Mouse (Mus musculus) CH12.LX (cell line): ENCODE measurements around the gene Mrps16.

Experiments used
- CTCF ChIP-seq, 2 experiments: IDR thresholded peaks in 1 of 2; conservative IDR thresholded peaks in 1 of 2; 2 replicates each; pipeline ENCODE4 v1.5.1; 2011 to 2012; ENCODE audit warnings: low read depth in 2 of 2, low read length in 2 of 2, improper control_type of control experiment in 1 of 2, inconsistent platforms in 1 of 2, mild to moderate bottlenecking in 1 of 2, moderate library complexity in 1 of 2
- E2F4 ChIP-seq: IDR thresholded peaks from 2 replicates; pipeline ENCODE4 v1.6.1; 2011; ENCODE audit warnings: low read depth, low read length, improper control_type of control experiment; ENCODE audit not compliant: insufficient replicate concordance
- KAT2A ChIP-seq: IDR thresholded peaks from 2 replicates; pipeline ENCODE4 v1.6.1; 2012; ENCODE audit warnings: low read length, improper control_type of control experiment, inconsistent platforms; ENCODE audit not compliant: insufficient replicate concordance
- POLR2A ChIP-seq: IDR thresholded peaks from 2 replicates; pipeline ENCODE4 v1.6.1; 2011; ENCODE audit warnings: low read depth, mild to moderate bottlenecking, improper control_type of control experiment, low read length
- POLR2AphosphoS2 ChIP-seq: IDR thresholded peaks from 2 replicates; pipeline ENCODE4 v1.6.1; 2011; ENCODE audit warnings: low read depth, low read length, improper control_type of control experiment
- ZMIZ1 ChIP-seq: IDR thresholded peaks from 2 replicates; pipeline ENCODE4 v1.6.1; 2012; ENCODE audit warnings: low read depth, mild to moderate bottlenecking, inconsistent platforms, low read length, improper control_type of control experiment

- no peak for TF ChIP-seq ZMIZ1
- no peak for TF ChIP-seq CTCF (conservative IDR thresholded peaks at IDR 0.05 in 1 of 2, IDR thresholded peaks at IDR 0.05 in 1 of 2; ENCODE audit: low read depth in 2 of 2, low read length in 2 of 2)
- no peak for TF ChIP-seq POLR2A
- TF ChIP-seq POLR2AphosphoS2 = no peak
- TF ChIP-seq KAT2A = no peak
- TF ChIP-seq E2F4 = no peak
These were observed 47.5 kb downstream of the Mrps16 start for GRCm38 (mm10) chr14:20345885-20346284.
